Mouse (Mus musculus) R1 (cell line): Measurements from ENCODE around the gene Maip1.

Source experiments
- DNase-seq: peaks from one replicate; pipeline ENCODE4 v3.0.0-alpha.2; 2018; ENCODE audit warnings: low read depth, low spot score

Maip1 gene

GRCm38 (mm10) chr1:57406187-57407151 is at the start of gene Maip1, which contains the start of gene Tyw5:
Gene Maip1 (plus strand): TSS chr1:57406328.
Gene Tyw5 (minus strand): TSS chr1:57407101.
- peak; percentile 92 for DNase-seq

GRCm38 (mm10) chr1:57358546-57358945 is 47.6 kb upstream of the Maip1 start:
- no peak for DNase-seq

- DNase-seq: no peak
These were observed 38.7 kb upstream of the Maip1 start for GRCm38 (mm10) chr1:57367446-57367845.

DNA sequence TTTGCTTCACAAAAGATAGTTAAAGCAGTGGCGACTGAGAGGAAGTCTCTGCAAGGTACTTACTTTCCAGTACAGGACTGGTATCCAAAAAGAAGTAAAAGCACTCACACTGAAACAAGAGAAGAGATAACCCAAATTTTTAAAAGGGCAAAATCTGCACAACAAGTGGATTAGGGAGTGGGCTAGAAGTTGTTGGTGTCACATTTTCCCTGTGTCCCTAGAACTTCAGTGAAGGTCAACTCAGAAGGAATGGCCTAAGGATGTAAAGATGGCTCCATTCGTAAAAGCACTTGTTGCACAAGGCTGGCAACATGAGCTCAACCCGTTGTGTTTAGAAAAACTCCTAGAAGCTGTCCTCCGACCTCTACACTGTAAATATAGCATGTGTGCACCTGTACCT is 37.0 kb upstream of the Maip1 start:
- peak; percentile 68 for DNase-seq

- DNase-seq: no peak
These were observed 35.7 kb upstream of the Maip1 start for GRCm38 (mm10) chr1:57370451-57370850.

DNA sequence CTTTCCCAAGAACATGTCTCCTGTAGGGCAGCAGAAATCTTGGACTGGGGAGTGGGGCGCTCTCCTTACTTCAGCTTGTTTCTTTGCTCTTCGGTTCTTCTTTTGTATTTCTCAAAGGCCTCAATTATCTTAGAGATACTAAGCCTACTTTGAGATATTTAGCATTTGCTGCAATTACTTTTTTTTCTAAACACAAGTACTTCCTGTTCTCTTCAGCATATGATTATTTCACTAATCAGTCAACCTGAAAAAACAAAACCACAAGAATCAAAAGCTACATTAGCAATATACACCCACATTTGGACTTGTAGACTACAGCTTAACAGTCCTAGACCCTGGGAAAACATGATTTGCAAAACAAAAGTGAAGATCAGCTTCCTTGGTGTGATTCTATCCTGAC is 30.9 kb upstream of the Maip1 start:
- DNase-seq: no peak

DNA sequence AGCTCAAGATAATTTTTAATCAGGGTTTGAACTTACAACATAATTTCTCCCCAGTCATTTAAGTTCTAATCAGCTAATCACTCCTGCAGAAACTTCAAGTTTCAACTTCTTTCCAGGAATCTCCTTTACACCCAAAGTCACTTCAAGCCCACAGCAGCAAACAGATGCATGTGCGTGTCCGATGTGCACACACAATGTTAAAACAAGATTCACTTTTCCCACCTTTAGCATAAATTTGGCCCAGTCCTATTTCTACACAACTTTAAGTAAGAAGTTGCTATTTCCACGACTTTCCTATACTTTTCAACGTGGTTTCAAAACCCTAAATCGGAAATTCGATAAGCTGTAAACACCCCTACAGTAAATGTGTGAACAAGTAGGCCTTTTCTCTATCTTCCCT is 29.3 kb upstream of the Maip1 start:
- DNase-seq: no peak

DNA sequence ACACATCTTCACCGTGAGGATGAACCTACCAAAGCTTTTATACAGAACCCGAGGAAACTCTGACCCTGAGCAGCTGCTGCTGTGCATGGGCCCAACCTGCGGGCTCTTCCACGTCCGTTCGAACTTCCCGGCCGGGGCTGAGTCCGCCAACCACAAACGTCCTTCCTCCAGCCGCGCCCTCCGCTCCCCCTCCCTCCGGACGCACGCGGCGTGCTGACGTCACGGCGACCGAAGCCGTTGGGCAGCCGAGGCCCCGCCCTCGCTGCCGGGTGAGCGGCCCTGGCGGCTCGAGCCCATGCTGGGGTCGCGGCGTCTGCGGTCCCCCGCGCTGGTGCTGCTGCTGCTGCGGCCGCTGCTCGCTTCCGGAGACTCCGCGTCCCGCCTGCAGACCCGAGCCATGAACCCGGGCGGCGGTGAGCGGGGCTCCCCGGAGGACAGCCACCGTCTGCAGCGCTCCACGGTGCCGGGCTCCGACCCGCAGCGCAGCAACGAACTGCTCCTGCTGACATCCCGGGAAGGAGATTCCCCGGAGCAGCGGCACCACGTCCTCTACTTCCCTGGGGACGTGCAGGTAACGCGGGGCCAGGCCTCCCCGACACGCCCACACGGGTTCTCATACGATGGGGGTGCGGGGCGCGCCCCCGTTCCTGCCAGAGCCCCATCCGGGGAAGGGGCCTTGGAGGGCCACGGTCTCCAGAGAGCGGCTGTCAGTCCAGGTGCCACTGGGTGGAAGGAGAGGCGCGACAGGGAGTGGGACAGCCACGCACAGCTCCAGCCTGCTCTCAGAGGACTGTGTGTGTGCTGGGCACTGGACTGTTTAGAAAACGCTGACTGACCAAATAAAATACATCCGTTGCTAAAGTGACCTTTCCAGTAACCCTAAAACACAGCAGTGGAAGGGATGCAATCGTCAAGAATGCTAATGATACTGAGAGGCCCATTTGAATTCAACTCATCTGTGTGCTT is 28.5 kb upstream of the Maip1 start, which contains the start of gene 1700066M21Rik:
1700066M21Rik (plus strand) TSS at position 245 of the 966 bp plus-strand sequence.
- peak; percentile 94 for DNase-seq

DNA sequence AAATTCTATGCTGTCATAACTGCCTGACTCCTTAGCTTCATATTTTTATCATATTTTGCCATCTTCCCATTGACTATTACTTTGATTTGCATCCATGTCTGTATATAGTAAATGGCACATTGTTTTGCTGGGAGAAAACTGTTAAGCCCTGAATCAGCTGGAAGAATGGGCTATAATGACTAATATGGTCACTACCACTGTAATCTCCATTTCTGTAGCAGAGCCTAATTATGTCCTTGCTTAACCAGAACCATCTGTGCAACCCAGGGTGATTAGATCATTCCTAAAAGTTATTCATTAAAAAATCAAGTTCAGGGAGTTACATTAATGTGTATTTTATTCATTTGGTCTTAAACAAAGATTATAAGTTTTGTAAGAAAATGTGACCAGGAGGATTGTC is 19.6 kb upstream of the Maip1 start:
- DNase-seq: no peak

DNA sequence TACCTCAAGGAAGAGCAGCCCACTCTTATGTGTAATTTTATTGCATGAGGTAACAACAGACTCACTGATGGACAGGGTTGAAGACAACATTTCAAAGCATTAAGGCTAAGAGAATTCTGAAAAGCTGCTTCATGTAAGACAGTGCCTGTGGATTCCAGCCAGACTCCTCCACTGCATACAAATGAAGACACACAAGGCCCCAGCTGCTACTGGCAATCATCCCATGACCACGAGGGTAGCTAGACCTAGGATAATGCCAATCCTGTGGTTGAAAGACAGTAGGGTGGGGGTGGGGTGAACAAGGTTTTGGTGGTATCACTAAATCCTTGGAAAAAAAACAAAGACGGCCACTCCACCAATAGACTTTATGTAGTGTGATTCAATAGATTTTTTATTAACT is 18.3 kb upstream of the Maip1 start:
- no peak for DNase-seq

GRCm38 (mm10) chr1:57388402-57389155 is 17.5 kb upstream of the Maip1 start:
- DNase-seq: no peak

GRCm38 (mm10) chr1:57390993-57391790 is 14.9 kb upstream of the Maip1 start:
- no peak for DNase-seq

GRCm38 (mm10) chr1:57392417-57392816 is 13.7 kb upstream of the Maip1 start:
- DNase-seq: no peak

GRCm38 (mm10) chr1:57394051-57394450 is 12.1 kb upstream of the Maip1 start:
- peak; percentile 66 for DNase-seq

- DNase-seq: no peak
These were observed 5.8 kb upstream of the Maip1 start for GRCm38 (mm10) chr1:57400321-57400720.

GRCm38 (mm10) chr1:57400877-57401276 is 5.3 kb upstream of the Maip1 start:
- DNase-seq: no peak

DNA sequence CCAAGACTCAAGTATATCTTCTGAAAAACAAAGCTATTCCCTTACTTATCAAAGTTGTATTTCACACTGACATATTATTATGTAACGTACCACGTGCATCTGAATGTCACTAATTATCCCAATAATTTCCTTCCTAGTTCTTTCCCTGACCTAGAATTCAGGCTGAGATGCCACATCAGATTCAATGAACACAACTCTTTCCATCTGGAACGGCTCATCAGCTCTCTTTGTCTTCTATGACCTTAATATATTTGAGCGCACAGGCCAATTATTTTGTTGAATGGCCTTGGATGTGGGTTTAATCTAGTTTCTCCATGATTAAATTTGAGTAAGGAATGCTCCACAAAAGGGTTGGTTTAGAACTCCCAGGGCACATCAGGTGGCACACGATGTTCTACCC is 4.0 kb upstream of the Maip1 start:
- no peak for DNase-seq

DNA sequence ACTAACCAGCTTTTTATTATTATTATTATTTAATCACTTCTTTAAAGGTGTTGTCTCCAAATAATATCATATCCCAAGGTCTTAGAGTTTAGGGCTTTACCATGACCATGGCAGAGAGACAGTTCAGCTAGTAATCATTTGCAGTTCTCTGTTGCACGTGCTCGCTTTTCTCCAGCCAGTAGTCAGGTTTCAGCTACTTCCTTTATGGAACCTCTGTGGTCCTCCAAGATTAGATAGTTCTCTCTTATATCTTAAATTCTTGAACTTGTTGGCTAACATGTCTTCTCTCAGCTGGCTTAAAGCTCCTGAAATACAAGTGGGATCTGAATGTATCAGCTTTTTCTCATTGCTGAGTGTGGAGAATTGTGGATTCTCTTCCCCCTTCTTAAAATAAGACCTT is 2.9 kb downstream of the Maip1 start:
- no peak for DNase-seq

DNA sequence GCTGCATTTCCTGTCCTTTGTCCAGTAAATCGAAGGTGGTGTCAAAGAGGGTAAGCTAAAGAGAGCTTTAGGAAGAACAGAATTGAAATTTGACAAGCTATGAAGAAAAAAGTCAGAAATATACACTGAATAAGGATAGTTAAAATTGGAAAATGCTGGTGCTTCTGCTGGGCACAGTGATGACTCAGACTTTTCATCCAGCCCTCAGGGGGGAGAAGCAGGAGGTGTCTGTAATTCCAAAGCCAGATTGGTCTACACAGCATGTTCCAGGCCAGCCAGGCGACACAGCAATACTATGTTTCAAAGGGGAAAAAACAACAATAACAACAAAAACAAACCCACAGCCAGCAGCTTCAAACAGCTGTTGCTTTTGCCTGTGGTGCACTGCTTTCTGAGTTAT is 7.3 kb downstream of the Maip1 start:
- no peak for DNase-seq

DNA sequence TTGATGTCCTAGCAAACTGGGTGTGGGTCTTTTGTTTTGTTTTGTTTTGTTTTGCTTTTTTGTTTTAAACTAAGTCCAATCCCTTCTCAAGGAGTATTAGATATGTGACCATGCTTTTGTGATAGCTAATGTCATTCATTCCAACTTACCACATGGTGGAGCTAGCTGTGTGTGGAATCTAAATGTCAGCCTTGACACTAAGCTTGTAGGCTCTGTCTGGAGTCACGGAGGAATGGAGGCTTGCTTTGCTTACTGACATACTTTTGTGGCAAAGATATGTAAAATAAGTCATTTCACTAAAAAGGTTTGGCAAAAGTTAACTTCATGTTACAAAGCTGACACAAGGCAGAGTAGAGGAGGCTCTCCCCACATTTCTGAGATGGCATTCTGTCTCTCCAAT is 17.6 kb downstream of the Maip1 start:
- DNase-seq: peak; percentile 25
